In the genomic region with DNA sequence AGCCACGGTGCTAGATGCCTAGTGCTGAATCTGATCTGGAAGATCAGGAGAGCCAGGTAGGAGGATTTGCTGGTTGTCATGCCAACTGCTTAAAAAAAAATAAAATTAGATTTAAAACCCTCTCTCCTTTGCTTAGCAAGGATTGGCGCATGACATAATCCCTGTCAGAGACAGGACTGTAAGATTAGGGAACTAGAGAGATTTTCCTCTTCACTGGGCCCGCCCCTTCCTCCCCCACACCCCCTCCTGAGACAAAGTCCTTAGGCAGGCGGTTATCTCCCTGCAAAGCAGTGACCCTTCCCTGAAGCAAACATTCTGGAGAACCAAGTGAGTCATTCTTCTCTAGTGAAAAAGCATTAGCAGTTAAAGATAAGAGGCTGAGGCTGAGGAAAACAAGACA, we compare ENCODE assay signal across 16 mouse cellular contexts. TPM values are rescaled to one million over a fixed set of nuclear protein-coding genes. Genes with fewer than 3 reads are reported as not detected.
DNase-seq lines count a peak whose midpoint lies in the region; ATAC-seq and TF ChIP-seq lines count a peak whose summit lies in the region.
"Had no signal": no experiment of that assay in that cellular context is flagged by ENCODE, and none has a peak within 500 bp of the region (broad histone marks: within the 10 kb centered on the region; RNA-seq: fewer than 3 reads in every experiment).

No protein-coding gene starts in this region.

- ATAC-seq in intestine, embryonic 15.5 days = peak; percentile 96
- peak; percentile 80 for ATAC-seq in stomach, postnatal 0 days (ENCODE audit: low FRiP score, low TSS enrichment)

- no peak for TF ChIP-seq POLR2A in heart, adult 2 months (IDR thresholded peaks at IDR 0.05; ENCODE audit: insufficient read depth, low read depth, low read length)

- intact Hi-C loops in heart, adult 2 months (cut with DNase I) = no loop called here

- TF ChIP-seq EP300 in heart, adult 2 months (IDR thresholded peaks at IDR 0.05; ENCODE audit: insufficient read depth, low read depth, low read length) = no peak
- TF ChIP-seq EP300 in stomach, postnatal 0 days (optimal IDR thresholded peaks at IDR 0.05) = no peak

- H3K36me3 ChIP-seq in heart, adult 2 months (ENCODE audit: control insufficient read depth, insufficient read depth, low read length) = no peaks in the 10 kb centered on the region
- H3K36me3 ChIP-seq in intestine, embryonic 15.5 days = no peaks in the 10 kb centered on the region
- H3K36me3 ChIP-seq in stomach, postnatal 0 days (ENCODE audit: control insufficient read depth, insufficient read depth, low read length) = no peaks in the 10 kb centered on the region
- H3K36me3 ChIP-seq: embryonic facial prominence, embryonic 15.5 days had no signal

- H3K9me3 ChIP-seq in intestine, embryonic 15.5 days = no peaks in the 10 kb centered on the region
- H3K9me3 ChIP-seq in stomach, postnatal 0 days (ENCODE audit: control insufficient read depth, low read length) = no peaks in the 10 kb centered on the region

- H3K4me3 ChIP-seq in heart, adult 2 months = no peak overlapping the region
- no peak overlapping the region for H3K4me3 ChIP-seq in intestine, embryonic 15.5 days (replicated peaks)
- no peak overlapping the region for H3K4me3 ChIP-seq in stomach, postnatal 0 days (ENCODE audit: low read depth, low read length)
- H3K4me3 ChIP-seq in layer of hippocampus, adult 2 months = no peak overlapping the region
- H3K4me3 ChIP-seq: embryonic facial prominence, embryonic 15.5 days had no signal

- no peaks in the 10 kb centered on the region for H3K27me3 ChIP-seq in heart, adult 2 months (ENCODE audit: control insufficient read depth, insufficient read depth, low read length)
- H3K27me3 ChIP-seq in intestine, embryonic 15.5 days (replicated peaks) = no peaks in the 10 kb centered on the region
- H3K27me3 ChIP-seq in stomach, postnatal 0 days (ENCODE audit: control insufficient read depth, insufficient read depth, low read length) = no peaks in the 10 kb centered on the region
- H3K27me3 ChIP-seq: embryonic facial prominence, embryonic 15.5 days had no signal

- 10% methylated on average over 4 of the region's 4 CpGs for WGBS in heart, adult 2 months
- WGBS in intestine, embryonic 15.5 days = 35% methylated on average over 4 of the region's 4 CpGs
- 41% methylated on average over 4 of the region's 4 CpGs for WGBS in stomach, postnatal 0 days

- H3K4me1 ChIP-seq in heart, adult 2 months (ENCODE audit: control insufficient read depth, insufficient read depth, low read length) = no peaks in the 10 kb centered on the region
- H3K4me1 ChIP-seq in intestine, embryonic 15.5 days (replicated peaks) = no peaks in the 10 kb centered on the region
- H3K4me1 ChIP-seq in stomach, postnatal 0 days (replicated peaks; ENCODE audit: control insufficient read depth, insufficient read depth) = no peaks in the 10 kb centered on the region
- H3K4me1 ChIP-seq: embryonic facial prominence, embryonic 15.5 days had no signal

- H3K4me2 ChIP-seq in intestine, embryonic 15.5 days (replicated peaks) = no peak overlapping the region
- no peak overlapping the region for H3K4me2 ChIP-seq in stomach, postnatal 0 days (replicated peaks; ENCODE audit: low read depth)
- H3K4me2 ChIP-seq: embryonic facial prominence, embryonic 15.5 days had no signal

- no peak overlapping the region for H3K9ac ChIP-seq in heart, adult 2 months (ENCODE audit: low read depth, low read length)
- no peak overlapping the region for H3K9ac ChIP-seq in intestine, embryonic 15.5 days
- H3K9ac ChIP-seq in stomach, postnatal 0 days (ENCODE audit: low read length) = no peak overlapping the region
- H3K9ac ChIP-seq: embryonic facial prominence, embryonic 15.5 days had no signal

- DNase-seq in heart, adult 11 months = peak; percentile 88
- DNase-seq in heart, adult 2 months = no peak
- peak; percentile 5 for DNase-seq in right cerebral cortex, adult 18-20 months
- no peak for DNase-seq in right cerebral cortex, postnatal 14 days
- peak; percentile 50 for DNase-seq in stomach, postnatal 0 days (ENCODE audit: low spot score)
- DNase-seq in layer of hippocampus, postnatal 14 days (ENCODE audit: low spot score in 2 of 2) = no peak
- DNase-seq in layer of hippocampus, adult 2 months (ENCODE audit: low spot score in 2 of 2) = no peak
- DNase-seq: adrenal gland, postnatal 25 days; B cell, adult 2 months; cerebellum, adult 2 months; right cerebral cortex, postnatal 25 days had no signal

- no peaks in the 10 kb centered on the region for H3K79me2 ChIP-seq in heart, adult 2 months (replicated peaks; ENCODE audit: control insufficient read depth, insufficient read depth, low read length)

- TF ChIP-seq CTCF in heart, adult 2 months (IDR thresholded peaks at IDR 0.05) = no peak
- TF ChIP-seq CTCF in stomach, postnatal 0 days (IDR thresholded peaks at IDR 0.05; ENCODE audit: low read depth) = no peak
- no peak for TF ChIP-seq CTCF in layer of hippocampus, adult 2 months (conservative IDR thresholded peaks at IDR 0.05)

- no peak overlapping the region for H3K27ac ChIP-seq in heart, adult 2 months
- no peak overlapping the region for H3K27ac ChIP-seq in intestine, embryonic 15.5 days
- no peak overlapping the region for H3K27ac ChIP-seq in stomach, postnatal 0 days (replicated peaks)
- H3K27ac ChIP-seq in layer of hippocampus, adult 2 months = no peak overlapping the region
- H3K27ac ChIP-seq: embryonic facial prominence, embryonic 15.5 days had no signal

RNA-seq across cellular contexts. Expression of a gene that starts 1.2 kb away (rescaled TPM):
- not detected for total RNA-seq in heart, adult 2 months (2021)
- polyA plus RNA-seq in heart, adult 2 months (2012; rRNA removed) = not detected in 2 replicates
- polyA plus RNA-seq in intestine, embryonic 15.5 days (2015; fragmentation: Nextera tagmentation; extraction: Ambion mirVana) = not detected in 2 replicates
- polyA plus RNA-seq in stomach, postnatal 0 days (2015; fragmentation: Nextera tagmentation; extraction: Ambion mirVana) = not detected in 2 replicates
- not detected for total RNA-seq in layer of hippocampus, postnatal 14 days (2021)
- not detected for total RNA-seq in layer of hippocampus, adult 2 months (2021)
- total RNA-seq: adrenal gland, postnatal 25 days had no signal
- polyA plus RNA-seq: cerebellum, adult 2 months; embryonic facial prominence, embryonic 15.5 days; hindbrain, embryonic 11.5 days; lung, embryonic 16.5 days had no signal

RNA-seq across cellular contexts. Expression of a gene that starts 37.9 kb away (rescaled TPM):
- total RNA-seq in heart, adult 2 months (2021) = not detected
- polyA plus RNA-seq in heart, adult 2 months (2012; rRNA removed) = 0.08 TPM in 1 of 2 replicates, not detected in the other
- not detected in 2 replicates for polyA plus RNA-seq in intestine, embryonic 15.5 days (2015; fragmentation: Nextera tagmentation; extraction: Ambion mirVana)
- polyA plus RNA-seq in stomach, postnatal 0 days (2015; fragmentation: Nextera tagmentation; extraction: Ambion mirVana) = not detected in 2 replicates
- total RNA-seq in layer of hippocampus, postnatal 14 days (2021) = not detected
- not detected for total RNA-seq in layer of hippocampus, adult 2 months (2021)
- total RNA-seq: adrenal gland, postnatal 25 days; left cerebral cortex, postnatal 36 days had no signal
- polyA plus RNA-seq: cerebellum, adult 2 months; embryonic facial prominence, embryonic 15.5 days; hindbrain, embryonic 11.5 days; lung, embryonic 16.5 days had no signal

Comparison
In these comparisons a context has a peak if more than half of its experiments do, and no peak if none do; other contexts are left out.
1. DNase-seq: peak in heart, adult 11 months (single experiment), right cerebral cortex, adult 18-20 months (single experiment) and stomach, postnatal 0 days (single experiment); none in heart, adult 2 months (0 of 2), right cerebral cortex, postnatal 14 days (single experiment), layer of hippocampus, postnatal 14 days (0 of 2) and layer of hippocampus, adult 2 months (0 of 2).